Mouse (Mus musculus) leukemia stem cell, adult 10-12 weeks (primary cell): ENCODE measurements around the gene P4ha2. TPM values are rescaled to one million over a fixed set of nuclear protein-coding genes. Genes with fewer than 3 reads are reported as not detected.

Experiments used
- polyA plus RNA-seq: library from polyadenylated mRNA; stranded (reverse); fragments of >175 nt; gene quantifications from 2 replicates; pipeline ENCODE4 v1.2.3, GENCODE M21; 2012; ENCODE audit warnings: low replicate concordance

P4ha2 gene
- 0.07 and 0.38 TPM in 2 replicates for polyA plus RNA-seq

GRCm38 (mm10) chr11:54100045-54100691 lies at the start of gene P4ha2:
TSS of gene P4ha2 (plus strand) at chr11:54100095.

GRCm38 (mm10) chr11:54068520-54069371 lies 31.1 kb upstream of the P4ha2 start, which contains the start of gene Pdlim4:
TSS of gene Pdlim4 (minus strand) at chr11:54069014.

Other genes starting within 250 kb of the P4ha2 start
- 0.54 and 0.59 TPM in 2 replicates for gene Gm12216, start 240.8 kb upstream of the P4ha2 start, polyA plus RNA-seq
- 6.1 and 7.1 TPM in 2 replicates for gene Slc22a5, start 208.4 kb upstream of the P4ha2 start, polyA plus RNA-seq
- gene Slc22a21, start 119.8 kb upstream of the P4ha2 start, polyA plus RNA-seq, result 3.1 TPM in 2 replicates
- gene Slc22a4, start 72.0 kb upstream of the P4ha2 start, polyA plus RNA-seq, result 10.3 and 16.7 TPM in 2 replicates
- gene Pdlim4, start 31.1 kb upstream of the P4ha2 start, polyA plus RNA-seq, result 3.8 and 4.9 TPM in 2 replicates
- gene Csf2, start 149.6 kb downstream of the P4ha2 start, polyA plus RNA-seq, result not detected in 2 replicates
- gene Il3, start 167.2 kb downstream of the P4ha2 start, polyA plus RNA-seq, result not detected in 2 replicates
- 1.6 and 5.6 TPM in 2 replicates for gene Acsl6, start 203.7 kb downstream of the P4ha2 start, polyA plus RNA-seq